Mouse (Mus musculus) heart, postnatal 0 days (tissue): Measurements from ENCODE around the gene Nol3.

ENCODE experiments used
- CTCF ChIP-seq: IDR thresholded peaks from 2 replicates; pipeline ENCODE4 v1.5.1; 2016; ENCODE audit warnings: antibody characterized with exemption, control low read depth, low read depth
- EP300 ChIP-seq: IDR thresholded peaks from 2 replicates; pipeline ENCODE4 v1.6.1; 2016; ENCODE audit warnings: antibody characterized with exemption, low read depth

DNA sequence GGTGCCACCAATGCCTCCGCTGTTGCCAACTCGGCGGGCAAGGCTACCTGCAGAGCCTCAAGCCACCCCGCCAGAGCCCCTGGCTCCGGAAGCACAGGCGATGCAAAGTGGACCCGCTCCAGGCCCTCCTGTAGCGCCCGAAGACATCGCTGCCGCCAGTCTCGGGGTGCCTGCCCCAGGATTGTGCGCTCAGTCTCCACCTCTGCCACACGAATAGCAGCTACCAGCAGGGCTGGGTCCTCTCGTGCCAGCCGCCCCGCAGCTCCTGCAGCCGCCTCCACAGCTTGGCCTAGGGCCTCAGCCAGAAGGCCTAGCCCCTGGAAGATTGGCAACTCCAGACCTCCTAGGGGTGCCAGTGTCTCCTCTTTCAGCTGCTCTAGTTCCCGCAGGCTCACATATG, 17.5 kb downstream of the Nol3 start:
- TF ChIP-seq CTCF (no peak), EP300 (no peak)
